Mouse (Mus musculus) gastrocnemius, adult 2 months (tissue): ENCODE results near the gene Traf6. TPM values are rescaled to one million over a fixed set of nuclear protein-coding genes. Genes with fewer than 3 reads are reported as not detected.

ENCODE experiments used
- DNase-seq: peaks from one replicate; pipeline ENCODE4 v3.0.0; 2022
- H3K27ac ChIP-seq: fragments of 200-600 bp; 2 replicates; pipeline ENCODE4 v1.8.1; 2022; ENCODE audit warnings: mild to moderate bottlenecking
- H3K4me3 ChIP-seq: fragments of 200-600 bp; 2 replicates; pipeline ENCODE4 v1.8.1; 2022; ENCODE audit warnings: mild to moderate bottlenecking, moderate library complexity
- CTCF ChIP-seq: fragments of 200-600 bp; IDR thresholded peaks from 2 replicates; pipeline ENCODE4 v1.8.1; 2022; ENCODE audit warnings: antibody characterized with exemption, mild to moderate bottlenecking, moderate library complexity
- intact Hi-C: fragments of 180-260 bp; cut with DNase I; formaldehyde crosslinking; loops from one replicate; pipeline ENCODE4 v1.15.1; 2025
- total RNA-seq, 2 experiments: library from RNA; stranded (reverse); gene quantifications; 2 replicates each; pipeline ENCODE4 v1.2.3; 2021

Traf6 gene
- total RNA-seq, 2 experiments from 2014 or later, result 9.1 to 11.0 TPM

GRCm38 (mm10) chr2:101665058-101665702 lies 13.0 kb upstream of the Traf6 start:
- intact Hi-C loops, result no loop called here
- TF ChIP-seq CTCF, result peak; percentile 95
- H3K27ac ChIP-seq, result no peak overlapping the region

GRCm38 (mm10) chr2:101665703-101666092 lies 12.5 kb upstream of the Traf6 start:
- no peak for TF ChIP-seq CTCF
- H3K27ac ChIP-seq, result no peak overlapping the region
- DNase-seq, result no peak
- intact Hi-C loops, result no loop called here
- H3K4me3 ChIP-seq, result peak overlapping the region; percentile 25

More at GRCm38 (mm10) chr2:101665058-101665702, 13.0 kb upstream of the Traf6 start:
- peak; percentile 75 for DNase-seq
- peak overlapping the region; percentile 25 for H3K4me3 ChIP-seq

- no peak for DNase-seq
- intact Hi-C loops, result no loop called here
- H3K4me3 ChIP-seq, result no peak overlapping the region
- no peak for TF ChIP-seq CTCF
- no peak overlapping the region for H3K27ac ChIP-seq
Measured at GRCm38 (mm10) chr2:101668751-101669150, 9.5 kb upstream of the Traf6 start.

GRCm38 (mm10) chr2:101673547-101673946 lies 4.7 kb upstream of the Traf6 start:
- DNase-seq, result no peak
- H3K4me3 ChIP-seq, result no peak overlapping the region
- intact Hi-C loops, result no loop called here
- TF ChIP-seq CTCF, result no peak
- no peak overlapping the region for H3K27ac ChIP-seq

GRCm38 (mm10) chr2:101679164-101679784 lies 1.0 kb downstream of the Traf6 start:
- DNase-seq, result no peak
- intact Hi-C loops, result no loop called here
- no peak for TF ChIP-seq CTCF
- Histone ChIP-seq H3K27ac (peak overlapping the region; percentile 82; the same call in 1 of the 2 replicates), H3K4me3 (peak overlapping the region; percentile 99)

GRCm38 (mm10) chr2:101684421-101684820 lies 6.2 kb downstream of the Traf6 start:
- H3K4me3 ChIP-seq, result no peak overlapping the region
- peak overlapping the region; percentile 61; the same call in 1 of the 2 replicates for H3K27ac ChIP-seq
- no peak for TF ChIP-seq CTCF
- intact Hi-C loops, result no loop called here
- DNase-seq, result peak; percentile 81

GRCm38 (mm10) chr2:101688011-101688410 lies 9.8 kb downstream of the Traf6 start:
- DNase-seq, result no peak
- TF ChIP-seq CTCF, result no peak
- no peak overlapping the region for H3K27ac ChIP-seq
- intact Hi-C loops, result no loop called here
- no peak overlapping the region for H3K4me3 ChIP-seq

GRCm38 (mm10) chr2:101690252-101690827 lies 12.1 kb downstream of the Traf6 start:
- DNase-seq, result no peak
- no peak overlapping the region for H3K4me3 ChIP-seq
- intact Hi-C loops, result loop anchor here (5.0 kb wide), 1 partner anchor 182 kb away; no protein-coding TSS in a partner anchor
- no peak for TF ChIP-seq CTCF
- no peak overlapping the region for H3K27ac ChIP-seq

GRCm38 (mm10) chr2:101693043-101693442 lies 14.8 kb downstream of the Traf6 start:
- no peak for TF ChIP-seq CTCF
- intact Hi-C loops, result loop anchor here (2.0 to 5.0 kb wide), 2 partner anchors 136 to 179 kb away; no protein-coding TSS in a partner anchor
- no peak overlapping the region for H3K27ac ChIP-seq
- DNase-seq, result no peak
- no peak overlapping the region for H3K4me3 ChIP-seq

- peak; percentile 75 for TF ChIP-seq CTCF
- intact Hi-C loops, result loop anchor here (2.0 to 5.0 kb wide), 2 partner anchors 135 to 179 kb away; no protein-coding TSS in a partner anchor
- no peak for DNase-seq
Measured at GRCm38 (mm10) chr2:101693577-101694215, 15.5 kb downstream of the Traf6 start.

GRCm38 (mm10) chr2:101695584-101695983 lies 17.4 kb downstream of the Traf6 start:
- intact Hi-C loops, result no loop called here
- no peak for DNase-seq
- Histone ChIP-seq H3K27ac (no peak overlapping the region), H3K4me3 (no peak overlapping the region)
- TF ChIP-seq CTCF, result no peak

More at GRCm38 (mm10) chr2:101693577-101694215, 15.5 kb downstream of the Traf6 start:
- no peak overlapping the region for H3K4me3 ChIP-seq
- H3K27ac ChIP-seq, result no peak overlapping the region

GRCm38 (mm10) chr2:101699284-101699683 lies 21.1 kb downstream of the Traf6 start:
- Histone ChIP-seq H3K27ac (no peak overlapping the region), H3K4me3 (no peak overlapping the region)
- intact Hi-C loops, result no loop called here
- TF ChIP-seq CTCF, result no peak
- no peak for DNase-seq
